Mouse (Mus musculus): ENCODE measurements at regions not wholly inside any gene's neighbourhood (a gene's known extent, or its start where the extent isn't known, plus 50 kb on each side); places are given as distances from the start of the nearest gene placed in this dataset.

DNA sequence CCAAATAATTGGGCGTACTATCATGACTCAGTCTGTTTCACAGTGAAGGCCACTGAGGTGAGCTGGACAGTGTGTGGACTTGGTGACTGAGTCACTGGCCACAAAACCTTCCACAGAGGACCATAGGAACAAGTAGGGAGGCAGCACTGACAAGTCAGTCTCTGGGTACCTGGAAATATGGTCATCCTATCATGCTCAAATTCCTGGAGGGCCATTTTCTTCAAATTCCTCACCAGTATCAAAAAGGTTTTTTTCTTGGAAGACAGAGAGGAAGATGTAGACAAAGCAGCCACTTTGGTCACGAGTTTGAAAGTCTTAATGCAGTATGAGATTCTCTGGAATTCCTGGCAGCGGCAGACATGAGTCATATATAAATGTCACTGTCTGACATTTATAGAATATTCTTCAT is 101.8 kb upstream of the Rai14 start:
- H3K4me1 ChIP-seq (replicated peaks): no peaks in the 10 kb centered on the region

DNA sequence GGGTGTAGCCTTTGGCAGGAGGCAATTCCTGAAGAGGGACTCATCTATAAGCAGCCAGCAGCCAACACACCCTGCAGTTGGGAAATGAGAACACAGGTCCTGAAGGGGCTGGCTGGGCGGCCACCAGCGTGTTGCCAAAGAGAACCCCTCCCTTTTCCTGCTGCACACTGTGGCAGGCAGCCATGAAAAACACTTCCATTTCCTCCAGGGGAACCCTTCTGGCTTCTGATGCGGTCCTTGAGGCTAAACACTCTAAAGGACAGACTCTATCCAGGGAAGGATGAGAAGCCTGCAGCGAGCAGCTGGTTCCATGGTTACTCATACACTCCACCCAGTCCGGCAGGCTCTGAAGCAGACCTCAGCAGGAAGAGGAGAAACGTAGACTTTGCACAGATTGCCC is 103.8 kb upstream of the Rai14 start:
- Histone ChIP-seq H3K27ac (no peak overlapping the region), H3K36me3 (no peaks in the 10 kb centered on the region), H3K9me3 (no peaks in the 10 kb centered on the region), H3K4me1 (replicated peaks) (no peaks in the 10 kb centered on the region), H3K4me2 (replicated peaks) (no peak overlapping the region), H3K27me3 (no peaks in the 10 kb centered on the region), H3K9ac (replicated peaks) (no peak overlapping the region), H3K4me3 (replicated peaks) (no peak overlapping the region)
- 84% methylated on average over 6 of the region's 6 CpGs for WGBS
- ATAC-seq: no peak

More for the DNA sequence above, 101.8 kb upstream of the Rai14 start:
- Histone ChIP-seq H3K4me3 (replicated peaks) (no peak overlapping the region), H3K27ac (no peak overlapping the region), H3K27me3 (no peaks in the 10 kb centered on the region), H3K36me3 (no peaks in the 10 kb centered on the region), H3K4me2 (replicated peaks) (no peak overlapping the region), H3K9me3 (no peaks in the 10 kb centered on the region), H3K9ac (replicated peaks) (no peak overlapping the region)
- no peak for ATAC-seq
- WGBS: 84% methylated on average over 3 of the region's 3 CpGs

DNA sequence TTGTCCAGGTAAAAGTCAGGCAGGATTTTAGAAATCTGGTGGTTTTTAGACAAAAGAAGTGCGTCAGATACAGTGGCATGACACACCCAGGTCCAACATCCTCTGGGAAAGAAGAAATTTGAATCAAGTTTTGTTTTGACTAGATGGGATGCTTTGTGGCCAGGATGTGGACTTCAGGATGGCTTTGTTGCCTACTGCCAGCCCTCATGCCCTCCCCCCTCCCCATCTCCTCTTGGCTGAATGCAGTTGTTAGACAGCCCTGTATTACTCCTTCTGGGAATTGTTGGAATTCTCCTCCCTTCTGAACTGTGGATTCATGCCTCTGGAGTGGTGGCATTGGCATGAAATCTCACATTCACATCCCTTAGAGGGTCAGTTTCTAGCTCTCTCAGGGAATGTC is 104.3 kb upstream of the Rai14 start:
- H3K4me1 ChIP-seq (replicated peaks): no peaks in the 10 kb centered on the region
- ATAC-seq: no peak
- H3K27ac ChIP-seq: no peak overlapping the region
- H3K9me3 ChIP-seq: no peaks in the 10 kb centered on the region
- no peak overlapping the region for H3K4me2 ChIP-seq (replicated peaks)
- no peaks in the 10 kb centered on the region for H3K36me3 ChIP-seq
- H3K9ac ChIP-seq (replicated peaks): no peak overlapping the region
- no peak overlapping the region for H3K4me3 ChIP-seq (replicated peaks)
- H3K27me3 ChIP-seq: no peaks in the 10 kb centered on the region
- 88% methylated on average over 1 of the region's 1 CpGs for WGBS

DNA sequence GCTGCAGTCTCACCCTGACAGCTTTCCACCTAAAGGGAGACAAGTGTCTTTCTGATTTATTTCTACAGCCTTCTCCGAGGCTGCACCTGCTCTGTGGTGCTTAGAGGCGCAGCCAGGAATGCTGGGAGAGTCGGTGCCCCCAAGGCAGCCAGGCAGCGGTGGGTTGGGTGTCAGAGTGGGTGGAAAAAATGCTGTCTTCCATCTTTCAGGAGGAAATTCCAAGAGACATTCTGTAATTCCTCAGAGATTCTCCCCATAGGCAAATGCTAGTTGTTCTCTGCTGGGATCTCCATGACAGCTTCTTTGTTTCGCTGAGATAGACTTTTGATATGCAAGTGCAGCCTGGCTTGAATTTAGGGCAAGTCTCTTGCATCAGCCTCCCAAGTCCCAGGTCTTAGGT is 109.5 kb upstream of the Rai14 start:
- H3K4me1 ChIP-seq (replicated peaks): no peaks in the 10 kb centered on the region
- no peaks in the 10 kb centered on the region for H3K27me3 ChIP-seq
- H3K4me3 ChIP-seq (replicated peaks): no peak overlapping the region
- H3K9me3 ChIP-seq: 0 out of 2 replicates have a peak, but pooled peaks cover 2% of the 10 kb centered on the region
- 83% methylated on average over 5 of the region's 5 CpGs for WGBS
- H3K27ac ChIP-seq: no peak overlapping the region
- H3K4me2 ChIP-seq (replicated peaks): no peak overlapping the region
- ATAC-seq: no peak
- H3K9ac ChIP-seq (replicated peaks): no peak overlapping the region
- H3K36me3 ChIP-seq: no peaks in the 10 kb centered on the region

DNA sequence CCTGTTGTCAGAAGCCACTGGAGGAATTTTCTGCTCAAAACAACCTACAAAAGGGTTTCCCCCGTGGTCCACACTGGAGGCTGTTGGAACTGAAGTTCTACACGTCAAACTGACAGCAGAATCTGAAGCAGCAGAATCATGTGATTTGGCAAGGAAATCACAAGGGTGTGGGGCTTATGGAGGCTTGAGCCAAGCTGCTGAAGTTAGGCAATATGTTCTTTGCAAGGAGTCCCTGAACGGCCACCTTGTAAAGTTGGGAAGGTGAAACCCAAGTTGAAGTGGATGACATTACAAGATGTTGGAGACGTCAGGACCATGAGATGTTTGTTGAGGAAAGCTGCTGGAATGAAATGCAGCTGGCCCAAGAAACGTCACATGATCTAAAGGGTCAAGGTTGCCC is 115.2 kb upstream of the Rai14 start:
- H3K27ac ChIP-seq: no peak overlapping the region
- H3K27me3 ChIP-seq: no peaks in the 10 kb centered on the region
- H3K9ac ChIP-seq (replicated peaks): no peak overlapping the region
- WGBS: 86% methylated on average over 5 of the region's 5 CpGs
- 0 out of 2 replicates have a peak, but pooled peaks cover 2% of the 10 kb centered on the region for H3K9me3 ChIP-seq
- no peak overlapping the region for H3K4me3 ChIP-seq (replicated peaks)
- no peak overlapping the region for H3K4me2 ChIP-seq (replicated peaks)
- H3K36me3 ChIP-seq: no peaks in the 10 kb centered on the region
- H3K4me1 ChIP-seq (replicated peaks): no peaks in the 10 kb centered on the region
- ATAC-seq: no peak

DNA sequence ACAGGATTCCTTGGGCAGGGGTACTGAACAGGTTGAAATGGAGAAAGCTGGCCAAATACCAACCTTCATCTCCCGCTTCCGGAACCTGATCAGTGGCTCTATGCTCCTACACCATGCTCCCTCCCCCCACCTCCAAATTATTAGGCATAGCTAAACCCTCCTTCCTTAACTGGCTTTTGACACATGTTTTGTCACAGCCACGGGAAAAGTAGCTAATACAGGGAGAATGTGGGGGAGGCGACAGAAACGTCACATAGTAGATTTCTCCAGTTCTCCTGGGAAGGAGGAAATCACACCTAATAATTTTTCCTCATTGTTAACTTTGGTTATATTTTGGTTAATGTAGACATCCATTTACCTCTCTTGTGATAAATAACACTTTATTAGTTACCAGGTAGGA is 116.1 kb upstream of the Rai14 start:
- H3K27me3 ChIP-seq: no peaks in the 10 kb centered on the region
- H3K4me3 ChIP-seq (replicated peaks): no peak overlapping the region
- no peak overlapping the region for H3K4me2 ChIP-seq (replicated peaks)
- 0 out of 2 replicates have a peak, but pooled peaks cover 2% of the 10 kb centered on the region for H3K9me3 ChIP-seq
- 92% methylated on average over 5 of the region's 5 CpGs for WGBS
- no peaks in the 10 kb centered on the region for H3K36me3 ChIP-seq
- no peak overlapping the region for H3K27ac ChIP-seq
- no peaks in the 10 kb centered on the region for H3K4me1 ChIP-seq (replicated peaks)
- no peak for ATAC-seq
- no peak overlapping the region for H3K9ac ChIP-seq (replicated peaks)

DNA sequence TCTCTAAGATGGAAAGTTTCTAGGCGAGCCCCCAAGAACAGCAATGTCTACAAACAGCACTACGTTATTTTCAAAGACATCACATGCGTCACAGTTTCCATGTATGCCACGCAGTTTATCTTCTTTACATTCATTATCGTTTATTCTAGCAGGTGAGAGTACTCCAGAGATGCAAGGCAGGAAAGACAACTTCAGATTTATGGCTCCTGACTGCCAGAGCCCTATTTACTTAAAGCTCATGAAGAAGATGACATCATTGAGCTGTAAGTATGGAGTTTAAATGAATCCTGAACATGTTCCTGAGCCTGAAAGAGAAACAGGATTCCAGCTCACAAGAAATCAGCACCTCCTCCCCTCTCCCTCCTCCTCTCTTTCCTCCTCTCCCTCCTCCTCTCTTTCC is 116.7 kb upstream of the Rai14 start:
- 93% methylated on average over 5 of the region's 5 CpGs for WGBS
- Histone ChIP-seq H3K9me3 (0 out of 2 replicates have a peak, but pooled peaks cover 2% of the 10 kb centered on the region), H3K27me3 (no peaks in the 10 kb centered on the region), H3K4me2 (replicated peaks) (no peak overlapping the region), H3K36me3 (no peaks in the 10 kb centered on the region), H3K27ac (no peak overlapping the region), H3K9ac (replicated peaks) (no peak overlapping the region), H3K4me1 (replicated peaks) (no peaks in the 10 kb centered on the region), H3K4me3 (replicated peaks) (no peak overlapping the region)
- no peak for ATAC-seq

DNA sequence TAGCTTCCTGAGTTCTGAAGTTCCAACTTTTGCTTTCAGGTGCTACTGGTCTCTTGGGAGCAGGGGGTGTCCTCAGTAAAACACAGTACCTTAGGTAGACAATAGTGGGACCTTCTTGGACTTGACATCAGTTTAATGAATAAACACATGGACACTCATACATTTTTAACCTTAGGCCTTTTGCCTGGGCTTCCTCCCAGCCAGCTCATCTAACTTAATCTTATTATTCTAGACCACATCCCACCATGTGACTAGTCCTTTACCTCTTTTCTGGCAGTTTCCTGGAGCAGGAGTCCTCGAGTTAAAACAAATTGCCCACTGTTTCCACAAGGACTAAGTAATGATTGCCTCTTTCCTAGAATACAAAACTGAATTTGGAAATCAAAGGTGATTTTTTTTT is 117.9 kb upstream of the Rai14 start:
- H3K4me3 ChIP-seq (replicated peaks): no peak overlapping the region
- no peaks in the 10 kb centered on the region for H3K27me3 ChIP-seq
- H3K4me1 ChIP-seq (replicated peaks): no peaks in the 10 kb centered on the region
- 65% methylated on average over 1 of the region's 1 CpGs for WGBS
- H3K9me3 ChIP-seq: 0 out of 2 replicates have a peak, but pooled peaks cover 2% of the 10 kb centered on the region
- no peak for ATAC-seq
- no peak overlapping the region for H3K9ac ChIP-seq (replicated peaks)
- no peak overlapping the region for H3K27ac ChIP-seq
- no peaks in the 10 kb centered on the region for H3K36me3 ChIP-seq
- no peak overlapping the region for H3K4me2 ChIP-seq (replicated peaks)

DNA sequence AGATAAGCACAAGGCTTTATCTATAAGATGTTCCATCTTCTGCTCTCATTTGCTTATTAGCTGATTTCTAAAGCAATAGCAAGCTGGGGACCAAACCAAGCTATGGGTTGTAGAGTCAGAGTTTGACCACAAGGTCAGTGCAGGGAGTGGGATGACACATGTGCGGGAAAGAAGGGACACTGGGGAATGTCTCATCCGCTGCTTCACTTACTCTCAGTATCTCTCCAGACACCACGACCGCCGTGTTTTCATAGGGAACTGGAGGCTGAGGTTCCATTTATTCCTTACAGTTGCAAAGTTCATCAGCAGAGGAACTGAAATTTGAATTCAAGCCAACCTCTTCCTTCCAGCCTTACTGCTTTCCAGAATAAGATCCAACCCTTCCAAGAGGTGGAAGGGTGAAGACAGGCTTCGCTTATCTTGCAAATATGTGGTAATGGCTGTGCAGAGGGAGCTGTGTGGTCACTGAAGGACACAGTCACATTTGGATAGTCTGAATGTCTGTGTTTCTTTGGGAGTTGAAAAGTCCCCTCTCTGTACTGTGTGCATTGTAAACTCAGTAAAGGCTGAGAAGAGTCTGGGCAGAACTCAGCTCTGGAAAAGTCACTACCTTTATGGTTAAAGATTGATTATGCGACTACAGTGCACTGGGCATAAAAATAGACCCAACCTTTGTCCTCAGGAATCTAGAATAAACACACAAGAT is 118.1 kb upstream of the C1qtnf3 start:
- Histone ChIP-seq H3K9ac (replicated peaks) (no peak overlapping the region), H3K36me3 (no peaks in the 10 kb centered on the region), H3K9me3 (no peaks in the 10 kb centered on the region), H3K4me2 (replicated peaks) (no peak overlapping the region), H3K27ac (no peak overlapping the region), H3K4me1 (replicated peaks) (no peaks in the 10 kb centered on the region), H3K27me3 (no peaks in the 10 kb centered on the region), H3K4me3 (replicated peaks) (no peak overlapping the region)
- no peak for ATAC-seq
- WGBS: 91% methylated on average over 7 of the region's 7 CpGs

DNA sequence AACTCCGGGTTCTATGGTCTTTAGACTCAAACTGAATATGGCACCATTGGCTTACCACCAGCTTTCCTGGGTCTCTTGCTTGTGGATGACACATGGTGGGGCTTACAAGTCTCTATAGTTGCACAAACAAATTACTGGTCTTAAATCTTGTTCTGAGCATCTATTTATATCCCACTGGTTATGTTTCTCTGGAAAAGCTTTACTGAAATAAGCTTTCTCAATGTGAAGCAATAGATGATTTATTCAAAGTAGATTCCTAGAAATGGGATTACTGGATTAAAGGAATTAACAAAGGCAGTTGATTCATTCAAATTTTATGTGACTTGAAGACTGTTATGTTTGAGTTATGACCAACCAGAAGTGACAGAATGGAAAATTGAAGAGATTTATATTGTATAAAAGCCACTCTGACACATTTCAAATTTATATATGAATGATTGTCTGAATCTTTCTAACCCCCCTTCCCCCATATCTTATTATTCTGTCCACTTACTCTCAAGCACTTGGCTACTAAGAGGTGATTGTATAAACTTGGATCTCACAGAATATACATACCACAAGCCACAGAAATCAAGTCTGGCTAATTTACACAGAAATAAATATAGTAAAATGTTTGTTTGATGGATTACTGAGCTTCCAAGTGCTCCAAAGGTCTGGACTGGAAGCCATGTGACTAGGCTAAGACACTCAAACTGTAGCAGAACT is 113.4 kb upstream of the C1qtnf3 start:
- H3K4me2 ChIP-seq (replicated peaks): no peak overlapping the region
- ATAC-seq: no peak
- no peaks in the 10 kb centered on the region for H3K4me1 ChIP-seq (replicated peaks)
- H3K36me3 ChIP-seq: no peaks in the 10 kb centered on the region
- WGBS: 93% methylated on average over 1 of the region's 1 CpGs
- H3K9ac ChIP-seq (replicated peaks): no peak overlapping the region
- H3K27ac ChIP-seq: no peak overlapping the region
- H3K27me3 ChIP-seq: no peaks in the 10 kb centered on the region
- no peaks in the 10 kb centered on the region for H3K9me3 ChIP-seq
- no peak overlapping the region for H3K4me3 ChIP-seq (replicated peaks)

DNA sequence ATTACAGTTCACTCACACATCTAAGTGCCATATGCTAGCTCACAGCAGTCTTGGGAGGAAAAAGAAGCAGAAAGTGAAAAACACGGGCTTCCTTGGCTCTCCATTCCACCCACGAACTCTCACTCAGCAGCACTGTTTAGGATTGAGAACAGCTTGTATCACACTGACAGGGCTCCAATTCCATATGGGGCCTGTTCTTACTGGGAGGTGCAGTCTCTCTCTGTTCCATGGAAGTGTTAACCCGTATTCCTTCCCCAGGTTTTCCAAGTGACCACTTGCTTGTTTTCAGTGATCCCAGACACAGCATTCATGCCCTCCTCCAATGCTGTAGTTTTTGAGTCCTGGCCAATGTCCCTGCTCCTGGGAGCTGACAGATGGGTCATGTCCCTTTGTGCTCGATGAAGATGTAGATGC is 111.5 kb upstream of the C1qtnf3 start:
- no peak for ATAC-seq
- Histone ChIP-seq H3K27me3 (no peaks in the 10 kb centered on the region), H3K4me3 (replicated peaks) (no peak overlapping the region), H3K27ac (no peak overlapping the region), H3K9ac (replicated peaks) (no peak overlapping the region), H3K4me1 (replicated peaks) (no peaks in the 10 kb centered on the region), H3K4me2 (replicated peaks) (no peak overlapping the region), H3K9me3 (no peaks in the 10 kb centered on the region), H3K36me3 (no peaks in the 10 kb centered on the region)
- 87% methylated on average over 4 of the region's 4 CpGs for WGBS

DNA sequence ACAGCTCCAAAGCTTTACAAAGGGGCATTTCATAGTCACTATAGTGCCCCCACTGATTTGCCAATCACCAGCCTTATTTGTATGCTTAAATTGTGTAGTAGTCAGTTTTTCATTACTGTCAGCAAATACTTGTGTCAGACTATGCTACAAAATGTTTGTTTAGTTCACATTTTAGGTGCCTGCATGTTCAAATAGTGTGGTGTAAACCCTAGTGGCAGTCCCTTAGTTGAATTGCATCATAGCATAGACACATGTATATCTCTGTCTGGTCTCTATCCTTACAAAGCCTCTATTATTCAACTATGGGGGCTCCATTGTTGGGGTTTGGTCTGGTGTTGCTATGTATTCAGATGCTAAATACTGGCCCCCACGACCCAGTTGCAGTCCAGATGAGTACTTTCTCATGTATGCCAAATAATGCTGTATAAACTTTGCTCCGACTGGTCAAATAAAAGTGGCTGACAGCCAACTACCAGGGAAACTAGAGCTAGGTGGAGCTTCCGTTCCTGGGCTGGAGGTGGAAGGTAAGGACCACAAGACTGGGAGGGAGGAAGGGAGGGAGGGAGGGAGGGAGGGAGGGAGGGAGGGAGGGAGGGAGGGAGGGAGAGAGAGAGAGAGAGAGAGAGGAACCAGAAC is 109.0 kb upstream of the C1qtnf3 start:
- WGBS: 50% methylated on average over 3 of the region's 3 CpGs
- Histone ChIP-seq H3K4me2 (replicated peaks) (no peak overlapping the region), H3K9me3 (no peaks in the 10 kb centered on the region), H3K27me3 (no peaks in the 10 kb centered on the region), H3K27ac (no peak overlapping the region), H3K9ac (replicated peaks) (no peak overlapping the region), H3K4me3 (replicated peaks) (no peak overlapping the region), H3K4me1 (replicated peaks) (no peaks in the 10 kb centered on the region), H3K36me3 (no peaks in the 10 kb centered on the region)
- no peak for ATAC-seq
